Mouse (Mus musculus) forebrain, embryonic 16.5 days (tissue): ENCODE measurements around the gene Mettl16. TPM values are rescaled to one million over a fixed set of nuclear protein-coding genes. Genes with fewer than 3 reads are reported as not detected.

Experiments used
- ATAC-seq: fragments of 200-750 bp; cut with Nextera tagmentation; 2 replicates; pipeline ENCODE4 v1.8.0; 2017; ENCODE audit warnings: mild to moderate bottlenecking, moderate library complexity
- H3K27ac ChIP-seq: fragments of 300-500 bp; sonication (generic); 2 replicates; pipeline ENCODE4 v1.5.1; 2014; ENCODE audit warnings: low read length, control low read depth
- H3K27me3 ChIP-seq: fragments of 300-500 bp; sonication (generic); replicated peaks from 2 replicates; pipeline ENCODE4 v1.6.1; 2014; ENCODE audit warnings: low read length; ENCODE audit not compliant: control insufficient read depth, insufficient read depth
- H3K36me3 ChIP-seq: fragments of 300-500 bp; sonication (generic); 2 replicates; pipeline ENCODE4 v1.6.1; 2014; ENCODE audit not compliant: control insufficient read depth, insufficient read depth
- H3K4me1 ChIP-seq: fragments of 300-500 bp; sonication (generic); replicated peaks from 2 replicates; pipeline ENCODE4 v1.6.1; 2014; ENCODE audit warnings: low read length; ENCODE audit not compliant: control insufficient read depth, insufficient read depth
- H3K4me2 ChIP-seq: fragments of 300-500 bp; sonication (generic); 2 replicates; pipeline ENCODE4 v1.6.1; 2014; ENCODE audit warnings: mild to moderate bottlenecking, low read length, control low read depth
- H3K4me3 ChIP-seq: fragments of 300-500 bp; sonication (generic); replicated peaks from 2 replicates; pipeline ENCODE4 v1.5.1; 2014; ENCODE audit warnings: mild to moderate bottlenecking, low read length, control low read depth
- H3K9ac ChIP-seq: fragments of 300-500 bp; sonication (generic); replicated peaks from 2 replicates; pipeline ENCODE4 v1.6.1; 2014; ENCODE audit warnings: low read depth, low read length, control low read depth
- H3K9me3 ChIP-seq: fragments of 300-500 bp; sonication (generic); 2 replicates; pipeline ENCODE4 v1.6.1; 2016; ENCODE audit warnings: low read length; ENCODE audit not compliant: control insufficient read depth
- WGBS: fragments of 180-500 bp; shearing (Covaris S2); extraction: QIAGEN DNeasy Blood & Tissue Kit; methylation state at CpG from one replicate; pipeline ENCODE4 v1.1.7; 2014; 5-methylcytosine and 5-hydroxymethylcytosine counted together
- polyA plus RNA-seq: library from polyadenylated mRNA; unstranded; fragments of >200 nt; fragmentation: Nextera tagmentation; extraction: Ambion mirVana; gene quantifications from 2 replicates; pipeline ENCODE4 v1.2.1, GENCODE M21; 2015

Gene Mettl16
- polyA plus RNA-seq, 1 experiment from 2014 or later, result 58.7 TPM

DNA sequence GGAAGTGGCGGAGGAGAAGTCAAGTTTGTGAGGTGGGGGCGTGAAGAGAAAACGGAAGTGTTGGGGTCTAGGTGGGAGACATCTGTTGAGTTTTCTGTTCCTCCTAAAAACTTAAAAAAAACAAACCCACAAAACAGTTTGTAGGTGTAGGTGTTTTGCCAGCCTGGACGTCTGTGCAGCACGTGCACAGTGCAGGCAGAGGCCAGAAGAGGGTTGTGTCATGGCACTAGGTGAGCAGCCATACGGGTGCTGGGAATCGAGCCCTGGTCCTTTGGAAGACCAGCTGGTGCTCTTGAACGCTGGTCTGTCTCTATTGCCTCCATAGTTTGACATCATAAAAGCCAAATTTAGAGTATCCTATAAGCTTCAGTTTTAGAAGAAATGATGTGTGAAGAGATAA, 604 bp downstream of the Mettl16 start:
- H3K27ac ChIP-seq, result peak overlapping the region; percentile 90
- peak overlapping the region; percentile 80 for H3K4me3 ChIP-seq
- H3K27me3 ChIP-seq, result no peaks in the 10 kb centered on the region
- peak overlapping the region; percentile 63 for H3K4me2 ChIP-seq
- H3K9me3 ChIP-seq, result no peaks in the 10 kb centered on the region
- ATAC-seq, result peak; percentile 4; the same call in 1 of the 2 replicates
- H3K36me3 ChIP-seq, result peaks cover 20% of the 10 kb centered on the region
- peak overlapping the region; percentile 81 for H3K9ac ChIP-seq
- peaks cover 15% of the 10 kb centered on the region for H3K4me1 ChIP-seq
- 12% methylated on average over 8 of the region's 8 CpGs for WGBS

- 68% methylated on average over 4 of the region's 4 CpGs for WGBS
- H3K36me3 ChIP-seq, result peaks cover 20% of the 10 kb centered on the region
- H3K4me3 ChIP-seq, result peak overlapping the region; percentile 80
- no peak overlapping the region for H3K9ac ChIP-seq
- no peaks in the 10 kb centered on the region for H3K27me3 ChIP-seq
- no peaks in the 10 kb centered on the region for H3K9me3 ChIP-seq
- ATAC-seq, result no peak
- peaks cover 15% of the 10 kb centered on the region for H3K4me1 ChIP-seq
- H3K27ac ChIP-seq, result no peak overlapping the region
- peak overlapping the region; percentile 63 for H3K4me2 ChIP-seq
These were observed 1.0 kb downstream of the Mettl16 start for GRCm38 (mm10) chr11:74771650-74772049.

- no peak for ATAC-seq
These were observed 1.8 kb downstream of the Mettl16 start for GRCm38 (mm10) chr11:74772386-74772785.

DNA sequence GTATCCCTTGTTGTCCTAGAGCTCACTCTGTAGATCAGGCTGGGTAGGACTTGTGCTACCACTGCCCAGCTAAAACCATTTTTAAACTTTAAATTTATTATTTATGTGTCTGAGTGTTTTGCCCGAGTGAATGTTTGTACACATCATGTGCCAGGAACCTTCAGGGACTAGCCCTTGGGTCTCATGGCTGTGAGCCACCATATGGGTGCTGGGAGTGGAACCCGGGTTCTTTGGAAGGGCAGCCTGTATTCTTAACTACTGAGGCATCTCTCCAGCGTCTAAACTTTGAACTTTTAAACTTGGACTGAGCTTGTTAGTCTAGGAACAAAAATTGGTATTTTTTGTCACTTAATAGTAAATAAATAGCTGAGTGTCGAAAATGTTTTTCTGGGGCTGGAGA, 22.2 kb downstream of the Mettl16 start:
- H3K4me1 ChIP-seq, result no peaks in the 10 kb centered on the region
- H3K4me2 ChIP-seq, result no peak overlapping the region
- H3K9ac ChIP-seq, result no peak overlapping the region
- peaks cover 40% of the 10 kb centered on the region for H3K36me3 ChIP-seq
- ATAC-seq, result no peak
- 95% methylated on average over 4 of the region's 4 CpGs for WGBS
- H3K9me3 ChIP-seq, result no peaks in the 10 kb centered on the region
- H3K27ac ChIP-seq, result no peak overlapping the region
- H3K4me3 ChIP-seq, result no peak overlapping the region
- no peaks in the 10 kb centered on the region for H3K27me3 ChIP-seq

More at GRCm38 (mm10) chr11:74772386-74772785, 1.8 kb downstream of the Mettl16 start:
- 92% methylated on average over 2 of the region's 2 CpGs for WGBS
- H3K9ac ChIP-seq, result no peak overlapping the region
- no peak overlapping the region for H3K27ac ChIP-seq
- H3K36me3 ChIP-seq, result peaks cover 20% of the 10 kb centered on the region
- no peaks in the 10 kb centered on the region for H3K27me3 ChIP-seq
- no peak overlapping the region for H3K4me3 ChIP-seq
- H3K9me3 ChIP-seq, result no peaks in the 10 kb centered on the region
- H3K4me1 ChIP-seq, result peaks cover 15% of the 10 kb centered on the region
- no peak overlapping the region for H3K4me2 ChIP-seq

- no peaks in the 10 kb centered on the region for H3K4me1 ChIP-seq
- H3K9ac ChIP-seq, result no peak overlapping the region
- peaks cover 18% of the 10 kb centered on the region for H3K36me3 ChIP-seq
These were observed 30.0 kb downstream of the Mettl16 start for GRCm38 (mm10) chr11:74800658-74801057.

DNA sequence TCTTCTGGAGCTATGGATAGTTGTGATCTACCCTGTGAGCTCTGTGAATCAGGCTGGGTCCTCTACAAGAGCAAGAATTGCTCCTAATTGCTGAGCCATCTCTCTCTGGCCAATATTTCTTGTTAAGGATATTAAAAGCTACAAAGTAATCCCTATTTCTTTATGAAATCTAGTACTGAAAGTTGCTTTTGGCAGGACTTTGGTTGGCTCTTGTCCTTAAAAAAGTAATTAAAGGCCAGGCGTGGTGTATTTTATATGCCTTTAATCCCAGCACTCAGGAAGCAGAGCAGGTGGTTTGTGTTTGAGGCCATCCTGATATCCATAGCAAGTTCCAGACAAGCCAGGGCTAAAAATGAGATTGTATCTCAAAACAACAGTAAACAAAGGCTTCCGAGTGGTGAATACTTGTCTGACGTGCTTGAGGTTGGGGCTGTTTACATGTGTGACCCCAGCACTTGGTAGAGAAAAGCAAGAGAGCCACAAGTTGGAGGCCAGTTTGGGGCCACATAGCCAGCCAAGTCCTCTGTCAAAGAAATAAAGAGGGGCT, 33.5 kb downstream of the Mettl16 start:
- Histone ChIP-seq H3K27me3 (no peaks in the 10 kb centered on the region), H3K9ac (no peak overlapping the region), H3K27ac (no peak overlapping the region), H3K4me3 (no peak overlapping the region), H3K4me1 (no peaks in the 10 kb centered on the region), H3K9me3 (no peaks in the 10 kb centered on the region), H3K36me3 (peaks cover 9% of the 10 kb centered on the region), H3K4me2 (no peak overlapping the region)
- ATAC-seq, result no peak
- 95% methylated on average over 3 of the region's 3 CpGs for WGBS

More at GRCm38 (mm10) chr11:74800658-74801057, 30.0 kb downstream of the Mettl16 start:
- 69% methylated on average over 4 of the region's 4 CpGs for WGBS
- H3K9me3 ChIP-seq, result no peaks in the 10 kb centered on the region
- ATAC-seq, result no peak
- no peak overlapping the region for H3K4me2 ChIP-seq
- no peaks in the 10 kb centered on the region for H3K27me3 ChIP-seq
- H3K27ac ChIP-seq, result no peak overlapping the region
- no peak overlapping the region for H3K4me3 ChIP-seq

GRCm38 (mm10) chr11:74807246-74807882, 36.7 kb downstream of the Mettl16 start:
- WGBS, result 73% methylated on average over 6 of the region's 6 CpGs
- peaks cover 5% of the 10 kb centered on the region; the same call in 1 of the 2 replicates for H3K36me3 ChIP-seq

DNA sequence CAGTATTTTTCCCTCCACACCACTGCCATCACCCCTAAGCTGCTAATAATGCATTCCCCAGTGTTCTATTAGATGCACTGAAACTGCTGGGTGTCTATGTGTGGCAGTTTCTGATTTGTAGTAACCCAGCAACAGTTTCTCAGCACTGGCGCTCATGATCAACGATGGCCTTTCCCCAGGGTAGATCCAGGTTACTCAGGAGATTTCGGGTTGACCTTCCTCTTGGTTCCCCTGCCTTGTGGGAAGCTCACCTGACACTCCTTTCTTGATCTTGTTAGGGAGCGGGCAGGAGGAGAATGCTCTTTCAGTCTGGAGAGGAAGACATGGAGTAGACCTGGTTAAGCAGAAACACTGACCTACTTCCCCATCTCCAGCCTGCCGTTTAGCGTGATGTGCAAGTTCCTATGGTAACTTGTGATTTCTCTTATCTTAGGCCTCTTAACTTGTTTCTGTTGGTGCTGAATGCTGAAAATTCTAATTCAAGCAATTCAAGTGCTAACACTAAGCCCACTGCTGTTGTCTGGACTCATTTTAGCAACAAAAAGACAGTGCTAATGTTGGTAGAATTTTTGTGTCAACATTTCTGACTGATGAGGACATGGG, 37.7 kb downstream of the Mettl16 start:
- H3K27ac ChIP-seq, result no peak overlapping the region
- no peak overlapping the region for H3K4me2 ChIP-seq
- ATAC-seq, result no peak
- H3K27me3 ChIP-seq, result no peaks in the 10 kb centered on the region
- no peaks in the 10 kb centered on the region for H3K4me1 ChIP-seq
- H3K4me3 ChIP-seq, result no peak overlapping the region
- 92% methylated on average over 6 of the region's 6 CpGs for WGBS
- peaks cover 5% of the 10 kb centered on the region; the same call in 1 of the 2 replicates for H3K36me3 ChIP-seq
- no peak overlapping the region for H3K9ac ChIP-seq
- H3K9me3 ChIP-seq, result no peaks in the 10 kb centered on the region

More at GRCm38 (mm10) chr11:74807246-74807882, 36.7 kb downstream of the Mettl16 start:
- Histone ChIP-seq H3K4me2 (no peak overlapping the region), H3K9ac (no peak overlapping the region), H3K9me3 (no peaks in the 10 kb centered on the region), H3K27ac (no peak overlapping the region; the same call in 1 of the 2 replicates), H3K27me3 (no peaks in the 10 kb centered on the region), H3K4me3 (no peak overlapping the region), H3K4me1 (no peaks in the 10 kb centered on the region)
- no peak for ATAC-seq

- Histone ChIP-seq H3K4me2 (no peak overlapping the region), H3K27ac (no peak overlapping the region), H3K4me1 (no peaks in the 10 kb centered on the region), H3K9me3 (no peaks in the 10 kb centered on the region), H3K27me3 (no peaks in the 10 kb centered on the region), H3K36me3 (peaks cover 5% of the 10 kb centered on the region; the same call in 1 of the 2 replicates), H3K9ac (no peak overlapping the region), H3K4me3 (no peak overlapping the region)
- ATAC-seq, result no peak
These were observed 39.5 kb downstream of the Mettl16 start for GRCm38 (mm10) chr11:74810134-74810533.
